Mouse (Mus musculus): ENCODE data around the gene Fancd2. TPM values are rescaled to one million over a fixed set of nuclear protein-coding genes. Genes with fewer than 3 reads are reported as not detected.
A peak's percentile ranks its signal among the peaks of the same experiment; 100 is the strongest.

Gene Fancd2
- polyA plus RNA-seq, 1 experiment from 2014 or later, result 11.6 TPM

DNA sequence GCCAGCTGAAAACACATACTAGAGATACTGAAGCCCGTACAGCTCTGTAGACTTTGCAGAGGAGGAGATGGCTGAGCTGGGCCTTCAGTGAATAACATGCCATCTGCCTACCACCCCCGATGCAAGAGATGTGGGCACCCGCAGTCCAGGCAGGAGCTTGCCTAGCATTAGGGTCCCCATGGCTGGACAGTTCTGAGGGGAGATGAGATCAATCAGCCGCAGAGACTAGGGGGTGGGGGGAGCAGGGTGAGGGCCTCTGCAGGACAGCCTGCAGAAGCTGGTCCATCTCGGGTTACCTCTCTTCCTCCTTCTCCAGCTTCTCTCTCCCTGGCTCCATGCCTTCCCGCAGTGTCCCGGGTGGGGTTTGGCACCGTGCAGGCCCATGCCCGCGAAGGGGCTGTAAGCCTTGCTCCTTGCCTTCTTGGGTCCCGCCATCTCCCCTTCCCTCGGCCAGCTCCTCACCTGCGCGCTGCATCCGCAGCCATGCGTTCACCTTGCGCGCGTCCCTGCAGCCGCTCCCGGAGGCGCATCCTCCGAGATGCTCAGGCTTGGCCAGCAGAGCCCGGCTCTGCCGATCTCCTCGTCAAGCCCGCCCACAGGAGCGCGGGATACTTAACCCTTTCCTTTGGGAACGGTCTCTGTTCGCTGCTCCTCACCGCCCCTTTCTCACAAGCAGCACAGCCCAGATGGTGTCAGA is 29.9 kb upstream of the Fancd2 start, which contains the start of gene Prrt3:
Prrt3 (minus strand) TSS at position 544 of the 697 bp plus-strand sequence.
- Histone ChIP-seq H3K4me2 (replicated peaks) (peak within 1 kb of the TSS; percentile 71), H3K27ac (no peak within 1 kb of the TSS), H3K4me1 (peaks cover 7% of the 10 kb centered on the region; the same call in 1 of the 2 replicates), H3K36me3 (no peaks in the 10 kb centered on the region), H3K27me3 (peaks cover 56% of the 10 kb centered on the region), H3K9me3 (no peaks in the 10 kb centered on the region), H3K9ac (peak within 1 kb of the TSS; percentile 67), H3K4me3 (peak within 1 kb of the TSS; percentile 46)
- ATAC-seq (ENCODE audit: low FRiP score, low read depth), result no peak
- whole genome bisulfite sequencing, result 3% methylated on average over 32 of the region's 32 CpGs

- Histone ChIP-seq H3K27ac (no peak overlapping the region), H3K4me3 (no peak overlapping the region), H3K9me3 (no peaks in the 10 kb centered on the region), H3K27me3 (peaks cover 44% of the 10 kb centered on the region), H3K4me1 (peaks cover 7% of the 10 kb centered on the region; the same call in 1 of the 2 replicates), H3K36me3 (no peaks in the 10 kb centered on the region), H3K4me2 (replicated peaks) (no peak overlapping the region), H3K9ac (no peak overlapping the region)
- ATAC-seq (ENCODE audit: low FRiP score, low read depth), result no peak
- WGBS, result 82% methylated on average over 2 of the region's 2 CpGs
These were observed 28.7 kb upstream of the Fancd2 start for GRCm38 (mm10) chr6:113502801-113503200.

- no peak overlapping the region for H3K9ac ChIP-seq
- no peak for ATAC-seq (ENCODE audit: low FRiP score, low read depth)
- H3K4me3 ChIP-seq, result no peak overlapping the region
- H3K4me1 ChIP-seq, result peaks cover 7% of the 10 kb centered on the region; the same call in 1 of the 2 replicates
- H3K4me2 ChIP-seq (replicated peaks), result no peak overlapping the region
- no peaks in the 10 kb centered on the region for H3K36me3 ChIP-seq
- no peak overlapping the region for H3K27ac ChIP-seq
- WGBS, result 67% methylated on average over 1 of the region's 1 CpGs
- H3K27me3 ChIP-seq, result peaks cover 24% of the 10 kb centered on the region
- no peaks in the 10 kb centered on the region for H3K9me3 ChIP-seq
These were observed 25.8 kb upstream of the Fancd2 start for GRCm38 (mm10) chr6:113505689-113506088.

GRCm38 (mm10) chr6:113507130-113507529 is 24.4 kb upstream of the Fancd2 start:
- Histone ChIP-seq H3K27ac (no peak overlapping the region), H3K9ac (no peak overlapping the region), H3K4me1 (no peaks in the 10 kb centered on the region), H3K36me3 (no peaks in the 10 kb centered on the region), H3K4me3 (no peak overlapping the region), H3K9me3 (no peaks in the 10 kb centered on the region), H3K4me2 (replicated peaks) (no peak overlapping the region), H3K27me3 (peaks cover 10% of the 10 kb centered on the region)
- ATAC-seq (ENCODE audit: low FRiP score, low read depth), result 0 out of 2 replicates have a peak, but pooled peaks have one; percentile 25

GRCm38 (mm10) chr6:113508272-113508946 is 23.1 kb upstream of the Fancd2 start:
- Histone ChIP-seq H3K9ac (no peak overlapping the region), H3K27me3 (no peaks in the 10 kb centered on the region), H3K4me3 (no peak overlapping the region), H3K9me3 (no peaks in the 10 kb centered on the region), H3K27ac (0 out of 2 replicates have a peak overlapping the region, but pooled peaks have one; percentile 52), H3K36me3 (peaks cover 6% of the 10 kb centered on the region; the same call in 1 of the 2 replicates), H3K4me1 (no peaks in the 10 kb centered on the region), H3K4me2 (replicated peaks) (no peak overlapping the region)
- ATAC-seq (ENCODE audit: low FRiP score, low read depth), result peak; percentile 71
- 65% methylated on average over 7 of the region's 7 CpGs for WGBS

- 0 out of 2 replicates have a peak overlapping the region, but pooled peaks have one; percentile 52 for H3K27ac ChIP-seq
- ATAC-seq (ENCODE audit: low FRiP score, low read depth), result peak; percentile 55; the same call in 1 of the 2 replicates
- H3K27me3 ChIP-seq, result no peaks in the 10 kb centered on the region
- no peaks in the 10 kb centered on the region for H3K4me1 ChIP-seq
- peaks cover 11% of the 10 kb centered on the region for H3K36me3 ChIP-seq
- H3K4me2 ChIP-seq (replicated peaks), result no peak overlapping the region
- 36% methylated on average over 5 of the region's 5 CpGs for WGBS
- no peak overlapping the region for H3K9ac ChIP-seq
- no peak overlapping the region for H3K4me3 ChIP-seq
- H3K9me3 ChIP-seq, result no peaks in the 10 kb centered on the region
These were observed 22.6 kb upstream of the Fancd2 start for GRCm38 (mm10) chr6:113508947-113509280.

DNA sequence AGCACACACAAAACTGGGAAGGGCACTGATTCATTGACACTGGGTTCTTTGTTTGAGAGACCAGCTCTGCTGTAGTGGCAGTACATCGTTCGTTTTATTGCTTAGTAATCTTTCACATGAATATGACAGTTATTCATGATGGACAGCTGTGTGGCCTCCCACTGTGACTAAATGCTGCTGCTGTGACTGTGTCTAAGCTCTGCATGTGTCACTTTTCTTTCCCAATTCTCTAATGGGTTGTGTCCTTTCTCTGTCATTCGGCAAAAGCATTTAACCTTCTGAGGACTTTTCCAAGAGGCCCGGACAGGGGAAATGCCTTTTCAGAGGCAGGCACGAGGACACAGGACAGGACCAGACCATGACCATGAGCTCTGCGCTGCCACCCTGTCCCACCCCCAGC is 17.5 kb upstream of the Fancd2 start:
- Histone ChIP-seq H3K9ac (no peak overlapping the region), H3K4me1 (no peaks in the 10 kb centered on the region), H3K4me3 (no peak overlapping the region), H3K4me2 (replicated peaks) (no peak overlapping the region), H3K9me3 (no peaks in the 10 kb centered on the region; the same call in 1 of the 2 replicates), H3K27ac (no peak overlapping the region), H3K36me3 (peaks cover 61% of the 10 kb centered on the region), H3K27me3 (no peaks in the 10 kb centered on the region)
- WGBS, result 89% methylated on average over 6 of the region's 6 CpGs
- no peak for ATAC-seq (ENCODE audit: low FRiP score, low read depth)

DNA sequence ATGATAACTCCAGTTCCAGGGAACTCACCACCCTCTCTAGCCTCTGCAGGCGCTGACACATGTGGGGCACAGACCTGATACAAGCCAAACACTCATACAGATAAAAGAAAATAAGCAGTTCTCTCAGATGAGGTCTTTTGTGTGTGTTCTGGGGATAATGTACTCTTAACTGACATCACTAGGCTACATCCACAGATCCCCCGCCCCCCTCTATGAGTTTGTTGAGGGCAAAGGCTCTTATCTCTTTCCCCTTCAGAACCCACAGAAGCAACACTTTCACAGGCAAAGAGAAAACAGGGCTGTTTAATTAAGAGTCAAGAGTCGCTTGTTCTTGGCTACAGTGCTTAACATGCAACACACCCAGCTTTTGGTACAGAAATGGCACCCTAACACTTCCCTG is 16.9 kb upstream of the Fancd2 start:
- WGBS, result 93% methylated on average over 3 of the region's 3 CpGs
- Histone ChIP-seq H3K36me3 (peaks cover 68% of the 10 kb centered on the region), H3K4me1 (no peaks in the 10 kb centered on the region), H3K4me2 (replicated peaks) (no peak overlapping the region), H3K27ac (no peak overlapping the region), H3K27me3 (no peaks in the 10 kb centered on the region), H3K9ac (no peak overlapping the region), H3K4me3 (no peak overlapping the region), H3K9me3 (no peaks in the 10 kb centered on the region; the same call in 1 of the 2 replicates)
- no peak for ATAC-seq (ENCODE audit: low FRiP score, low read depth)

DNA sequence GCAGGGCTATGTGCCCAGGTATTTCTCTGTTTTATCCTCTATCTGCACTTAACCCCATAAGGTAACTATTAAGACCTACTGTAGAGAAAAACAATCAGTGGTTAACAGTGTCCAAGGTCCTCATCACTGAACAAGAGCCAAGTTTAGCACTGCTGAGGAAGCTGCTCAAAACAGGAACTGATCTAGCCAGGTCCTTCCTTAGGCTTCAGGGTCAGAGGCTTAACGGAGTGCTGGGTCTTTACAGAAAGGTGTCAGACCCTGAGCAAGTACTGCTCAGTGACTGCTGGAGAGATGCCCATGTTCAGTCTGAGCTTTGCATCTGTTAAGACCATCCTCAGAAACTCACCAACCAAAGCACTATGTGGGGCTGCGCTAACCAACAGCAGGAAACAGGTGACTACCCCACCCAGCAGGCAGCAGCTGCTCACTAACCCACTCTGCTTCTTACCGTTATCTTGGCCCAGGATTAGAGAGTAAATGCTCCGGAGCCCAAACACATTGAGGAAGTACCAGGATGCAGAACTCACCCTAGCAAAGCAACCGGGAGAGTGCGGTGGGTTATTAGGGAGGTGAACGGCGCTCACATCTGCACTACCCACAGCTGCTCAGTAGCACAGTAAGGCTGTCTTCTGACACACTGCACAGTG is 13.9 kb upstream of the Fancd2 start:
- no peak overlapping the region for H3K27ac ChIP-seq
- H3K9ac ChIP-seq, result no peak overlapping the region
- no peak overlapping the region for H3K4me2 ChIP-seq (replicated peaks)
- H3K36me3 ChIP-seq, result peaks cover 97% of the 10 kb centered on the region
- H3K9me3 ChIP-seq, result no peaks in the 10 kb centered on the region; the same call in 1 of the 2 replicates
- ATAC-seq (ENCODE audit: low FRiP score, low read depth), result no peak
- H3K27me3 ChIP-seq, result no peaks in the 10 kb centered on the region
- no peaks in the 10 kb centered on the region for H3K4me1 ChIP-seq
- 91% methylated on average over 8 of the region's 8 CpGs for WGBS
- no peak overlapping the region for H3K4me3 ChIP-seq

- Histone ChIP-seq H3K4me3 (no peak overlapping the region), H3K27ac (no peak overlapping the region), H3K4me1 (no peaks in the 10 kb centered on the region), H3K27me3 (no peaks in the 10 kb centered on the region), H3K36me3 (peaks cover 69% of the 10 kb centered on the region), H3K9me3 (no peaks in the 10 kb centered on the region), H3K4me2 (replicated peaks) (no peak overlapping the region), H3K9ac (no peak overlapping the region)
- no peak for ATAC-seq (ENCODE audit: low FRiP score, low read depth)
- WGBS, result 72% methylated on average over 1 of the region's 1 CpGs
These were observed 9.2 kb upstream of the Fancd2 start for GRCm38 (mm10) chr6:113522310-113522709.

GRCm38 (mm10) chr6:113523420-113523819 is 8.1 kb upstream of the Fancd2 start:
- ATAC-seq (ENCODE audit: low FRiP score, low read depth), result no peak

GRCm38 (mm10) chr6:113531840-113532404 is 440 bp downstream of the Fancd2 start:
- Histone ChIP-seq H3K9ac (peak overlapping the region; percentile 92), H3K4me1 (peaks cover 17% of the 10 kb centered on the region), H3K4me3 (peak overlapping the region; percentile 93), H3K9me3 (no peaks in the 10 kb centered on the region), H3K27ac (no peak overlapping the region), H3K27me3 (no peaks in the 10 kb centered on the region), H3K36me3 (peaks cover 9% of the 10 kb centered on the region; the same call in 1 of the 2 replicates), H3K4me2 (replicated peaks) (peak overlapping the region; percentile 78)
- no peak for ATAC-seq (ENCODE audit: low FRiP score, low read depth)
- 5% methylated on average over 7 of the region's 7 CpGs for WGBS

More at GRCm38 (mm10) chr6:113523420-113523819, 8.1 kb upstream of the Fancd2 start:
- WGBS, result 94% methylated on average over 8 of the region's 8 CpGs
- no peak overlapping the region for H3K27ac ChIP-seq
- no peak overlapping the region; the same call in 1 of the 2 replicates for H3K9ac ChIP-seq
- no peaks in the 10 kb centered on the region for H3K27me3 ChIP-seq
- no peaks in the 10 kb centered on the region for H3K9me3 ChIP-seq
- peaks cover 58% of the 10 kb centered on the region for H3K36me3 ChIP-seq
- H3K4me1 ChIP-seq, result no peaks in the 10 kb centered on the region
- H3K4me3 ChIP-seq, result no peak overlapping the region
- no peak overlapping the region for H3K4me2 ChIP-seq (replicated peaks)
